Mouse (Mus musculus) lung, embryonic 14.5 days (tissue): ENCODE data around the gene Slfn4. TPM values are rescaled to one million over a fixed set of nuclear protein-coding genes. Genes with fewer than 3 reads are reported as not detected.
"Not testable (repeated sequence)": the region's sequence is repeated elsewhere in the genome, so short reads cannot be mapped to it uniquely, and the experiment has no call there.

Experiments
- ATAC-seq: fragments of 200-750 bp; cut with Nextera tagmentation; 2 replicates; pipeline ENCODE4 v1.8.0; 2017; ENCODE audit warnings: mild to moderate bottlenecking, moderate TSS enrichment, moderate library complexity; ENCODE audit not compliant: insufficient read depth
- DNase-seq: peaks from one replicate; pipeline ENCODE4 v3.0.0-alpha.2; 2015
- H3K27ac ChIP-seq: fragments of 300-500 bp; sonication (generic); 2 replicates; pipeline ENCODE4 v1.5.1; 2014; ENCODE audit warnings: low read depth, mild to moderate bottlenecking, moderate library complexity
- H3K27me3 ChIP-seq: fragments of 300-500 bp; sonication (generic); 2 replicates; pipeline ENCODE4 v1.6.1; 2014; ENCODE audit warnings: low read length, control low read depth; ENCODE audit not compliant: insufficient read depth
- H3K36me3 ChIP-seq: fragments of 300-500 bp; sonication (generic); 2 replicates; pipeline ENCODE4 v1.6.1; 2014; ENCODE audit warnings: control low read depth; ENCODE audit not compliant: insufficient read depth
- H3K4me1 ChIP-seq: fragments of 300-500 bp; sonication (generic); 2 replicates; pipeline ENCODE4 v1.6.1; 2014; ENCODE audit warnings: antibody characterized with exemption, control low read depth; ENCODE audit not compliant: insufficient read depth
- H3K4me2 ChIP-seq: fragments of 300-500 bp; sonication (generic); 2 replicates; pipeline ENCODE4 v1.6.1; 2014; ENCODE audit warnings: mild to moderate bottlenecking
- H3K4me3 ChIP-seq: fragments of 300-500 bp; sonication (generic); 2 replicates; pipeline ENCODE4 v1.5.1; 2014; ENCODE audit warnings: low read depth, low read length
- H3K9ac ChIP-seq: fragments of 300-500 bp; sonication (generic); 2 replicates; pipeline ENCODE4 v1.6.1; 2014
- H3K9me3 ChIP-seq: fragments of 300-500 bp; sonication (generic); 2 replicates; pipeline ENCODE4 v1.6.1; 2016; ENCODE audit warnings: low read depth, low read length, control low read depth
- CTCF ChIP-seq: IDR thresholded peaks from 2 replicates; pipeline ENCODE4 v1.5.1; 2016; ENCODE audit warnings: antibody characterized with exemption, low read depth
- WGBS: fragments of 180-500 bp; shearing (Covaris S2); extraction: QIAGEN DNeasy Blood & Tissue Kit; methylation state at CpG from one replicate; pipeline ENCODE4 v1.1.7; 2014; 5-methylcytosine and 5-hydroxymethylcytosine counted together
- polyA plus RNA-seq: library from polyadenylated mRNA; unstranded; fragments of >200 nt; fragmentation: Nextera tagmentation; extraction: Ambion mirVana; gene quantifications from 2 replicates; pipeline ENCODE4 v1.2.1, GENCODE M21; 2014

Slfn4 gene
- polyA plus RNA-seq: 0.08 TPM in 1 of 2 replicates, not detected in the other

DNA sequence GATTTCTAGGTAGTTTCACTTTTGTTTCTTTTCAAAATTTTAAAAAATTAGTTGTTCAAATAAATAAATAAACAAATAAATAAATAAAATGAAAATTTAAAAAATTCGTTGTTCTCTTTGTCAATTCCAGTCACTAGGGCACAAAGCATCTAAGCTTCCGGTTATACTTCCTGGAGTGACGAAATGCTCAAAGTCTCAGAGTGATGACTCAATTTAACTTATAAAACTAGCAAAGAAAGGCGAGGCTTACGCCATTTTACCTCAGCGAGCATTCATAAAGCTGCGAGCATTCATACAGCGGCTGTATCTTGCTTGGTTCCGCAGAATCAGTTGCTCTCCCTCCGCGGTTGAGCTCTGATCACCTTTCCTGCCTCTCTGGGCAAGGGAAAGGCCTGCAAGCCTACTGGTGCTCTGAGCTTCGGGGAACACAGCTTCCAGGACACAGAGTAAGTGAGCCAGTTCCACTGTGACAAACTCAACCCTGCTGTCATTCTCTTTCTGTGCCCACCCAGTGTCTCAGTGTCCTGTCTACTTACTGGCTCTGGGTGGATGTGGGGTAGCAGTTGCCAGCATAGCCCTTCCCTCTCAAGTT is at the start of gene Slfn4:
TSS of gene Slfn4 (plus strand) at position 239 of the 592 bp plus-strand sequence.
- Histone ChIP-seq H3K9ac (no peak within 1 kb of the TSS), H3K36me3 (no peaks in the 10 kb centered on the region), H3K9me3 (no peaks in the 10 kb centered on the region), H3K4me2 (no peak within 1 kb of the TSS), H3K4me1 (no peaks in the 10 kb centered on the region), H3K4me3 (no peak within 1 kb of the TSS), H3K27ac (no peak within 1 kb of the TSS), H3K27me3 (no peaks in the 10 kb centered on the region)
- ATAC-seq: no peak
- TF ChIP-seq CTCF: no peak
- WGBS: 81% methylated on average over 12 of the region's 12 CpGs
- DNase-seq: no peak

DNA sequence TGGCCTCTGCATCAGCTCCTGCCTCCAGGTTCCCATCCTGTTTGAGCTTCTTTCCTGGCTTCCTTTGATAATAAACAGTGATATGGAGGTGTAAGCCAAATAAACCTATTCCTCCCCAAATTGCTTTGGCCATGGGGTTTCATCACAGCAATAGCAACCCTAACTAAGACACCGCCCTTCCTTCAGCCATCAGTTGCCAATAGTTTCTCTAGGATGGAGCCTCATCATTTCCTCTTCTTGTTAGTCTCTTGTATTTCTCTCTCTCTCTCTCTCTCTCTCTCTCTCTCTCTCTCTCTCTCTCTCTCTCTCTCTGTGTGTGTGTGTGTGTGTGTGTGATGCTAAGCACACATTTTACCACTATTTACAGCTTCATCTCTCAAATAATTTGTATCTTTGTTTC is 49.4 kb upstream of the Slfn4 start:
- not testable (repeated sequence) for H3K27me3 ChIP-seq, H3K4me2 ChIP-seq, H3K36me3 ChIP-seq, ATAC-seq, DNase-seq, H3K4me3 ChIP-seq, H3K9me3 ChIP-seq, H3K9ac ChIP-seq, H3K27ac ChIP-seq, H3K4me1 ChIP-seq
- no CpG with 5 or more reads among the region's 1 CpGs for WGBS

DNA sequence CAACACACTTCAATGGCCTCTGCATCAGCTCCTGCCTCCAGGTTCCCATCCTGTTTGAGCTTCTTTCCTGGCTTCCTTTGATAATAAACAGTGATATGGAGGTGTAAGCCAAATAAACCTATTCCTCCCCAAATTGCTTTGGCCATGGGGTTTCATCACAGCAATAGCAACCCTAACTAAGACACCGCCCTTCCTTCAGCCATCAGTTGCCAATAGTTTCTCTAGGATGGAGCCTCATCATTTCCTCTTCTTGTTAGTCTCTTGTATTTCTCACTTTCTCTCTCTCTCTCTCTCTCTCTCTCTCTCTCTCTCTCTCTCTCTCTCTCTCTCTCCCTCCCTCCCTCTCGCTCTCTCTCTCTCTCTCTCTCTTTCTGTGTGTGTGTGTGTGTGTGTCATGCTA is 37.7 kb upstream of the Slfn4 start:
- H3K9ac ChIP-seq, H3K9me3 ChIP-seq, H3K27ac ChIP-seq, H3K4me3 ChIP-seq, H3K27me3 ChIP-seq, H3K36me3 ChIP-seq, DNase-seq, ATAC-seq, H3K4me1 ChIP-seq, H3K4me2 ChIP-seq: not testable (repeated sequence)
- 83% methylated on average over 1 of the region's 2 CpGs for WGBS

DNA sequence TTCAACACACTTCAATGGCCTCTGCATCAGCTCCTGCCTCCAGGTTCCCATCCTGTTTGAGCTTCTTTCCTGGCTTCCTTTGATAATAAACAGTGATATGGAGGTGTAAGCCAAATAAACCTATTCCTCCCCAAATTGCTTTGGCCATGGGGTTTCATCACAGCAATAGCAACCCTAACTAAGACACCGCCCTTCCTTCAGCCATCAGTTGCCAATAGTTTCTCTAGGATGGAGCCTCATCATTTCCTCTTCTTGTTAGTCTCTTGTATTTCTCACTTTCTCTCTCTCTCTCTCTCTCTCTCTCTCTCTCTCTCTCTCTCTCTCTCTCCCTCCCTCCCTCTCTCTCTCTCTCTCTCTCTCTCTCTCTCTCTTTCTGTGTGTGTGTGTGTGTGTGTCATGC is 26.0 kb upstream of the Slfn4 start:
- DNase-seq, H3K9me3 ChIP-seq, H3K27me3 ChIP-seq, H3K27ac ChIP-seq, H3K4me1 ChIP-seq, H3K4me3 ChIP-seq, H3K36me3 ChIP-seq, H3K9ac ChIP-seq, ATAC-seq, H3K4me2 ChIP-seq: not testable (repeated sequence)
- no CpG with 5 or more reads among the region's 1 CpGs for whole genome bisulfite sequencing

DNA sequence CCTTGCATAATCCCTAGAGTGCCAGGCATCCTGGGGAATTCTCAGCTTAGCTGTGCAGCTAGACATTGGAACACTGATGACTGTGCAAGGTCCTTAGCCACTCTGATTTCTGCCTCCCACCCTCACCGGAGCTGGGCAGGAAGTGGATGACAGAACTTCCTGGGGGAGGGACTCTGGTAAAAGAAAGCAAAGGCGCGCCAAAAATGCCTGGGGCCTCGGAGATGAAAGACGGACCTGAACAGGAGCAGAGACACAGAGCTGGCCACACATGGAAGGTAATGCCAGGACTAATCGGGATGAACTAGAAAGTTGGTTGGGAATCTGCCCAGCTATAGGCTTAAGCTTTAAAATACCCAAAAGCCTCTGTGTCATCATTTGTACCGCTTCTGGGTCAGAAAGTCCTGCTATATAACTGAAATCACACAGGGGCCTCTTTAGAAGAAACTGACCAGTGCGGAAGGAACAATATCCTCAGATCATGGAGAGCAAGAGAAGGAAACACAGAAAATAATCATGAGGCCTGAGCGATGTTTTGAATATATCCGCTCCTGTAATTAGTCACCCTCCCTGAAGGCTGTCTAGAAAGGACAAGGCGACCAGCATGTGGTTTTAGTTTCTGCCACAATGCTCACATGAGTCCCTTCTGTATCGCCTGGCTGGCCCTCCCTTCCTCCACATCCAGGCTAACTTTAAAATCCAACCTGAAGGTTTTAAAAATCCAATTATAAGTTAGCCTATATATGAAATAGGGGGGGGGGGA is 16.3 kb downstream of the Slfn4 start, which contains the start of gene Slfn3:
TSS of gene Slfn3 (plus strand) at position 197 of the 760 bp plus-strand sequence.
- WGBS: 71% methylated on average over 12 of the region's 12 CpGs
- Histone ChIP-seq H3K27me3 (no peaks in the 10 kb centered on the region), H3K9ac (no peak within 1 kb of the TSS), H3K4me2 (peak within 1 kb of the TSS; percentile 35), H3K9me3 (no peaks in the 10 kb centered on the region), H3K27ac (no peak within 1 kb of the TSS), H3K4me3 (no peak within 1 kb of the TSS), H3K4me1 (no peaks in the 10 kb centered on the region), H3K36me3 (no peaks in the 10 kb centered on the region)
- ATAC-seq (no peak; the same call in 1 of the 2 replicates), DNase-seq (peak; percentile 11)
- no peak for TF ChIP-seq CTCF

DNA sequence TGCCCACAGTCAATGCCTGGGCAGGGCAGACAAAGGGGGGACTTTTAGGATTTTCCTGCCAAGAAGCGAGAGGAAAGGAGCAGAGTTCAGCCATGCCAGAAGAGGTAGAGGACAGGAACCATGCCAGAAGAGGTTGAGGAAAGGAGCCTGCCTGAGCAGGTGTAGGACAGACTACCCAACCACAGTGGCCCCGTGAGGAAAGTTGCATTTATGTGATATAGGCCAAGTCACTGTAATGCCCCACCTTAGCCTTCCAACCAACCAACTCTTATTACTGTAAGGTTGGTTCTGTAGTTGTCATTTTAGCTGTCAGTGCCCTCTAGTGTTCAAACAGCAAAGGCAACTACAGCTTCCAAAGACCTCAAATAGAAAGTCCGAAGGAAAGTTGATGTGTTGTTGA is 17.0 kb downstream of the Slfn4 start:
- no peak overlapping the region for H3K9ac ChIP-seq
- peak overlapping the region; percentile 35 for H3K4me2 ChIP-seq
- H3K9me3 ChIP-seq: no peaks in the 10 kb centered on the region
- H3K4me1 ChIP-seq: no peaks in the 10 kb centered on the region
- H3K4me3 ChIP-seq: no peak overlapping the region
- no peaks in the 10 kb centered on the region for H3K27me3 ChIP-seq
- TF ChIP-seq CTCF: peak; percentile 65
- no peak overlapping the region for H3K27ac ChIP-seq
- 60% methylated on average over 3 of the region's 3 CpGs for WGBS
- H3K36me3 ChIP-seq: no peaks in the 10 kb centered on the region
- no peak for ATAC-seq
- peak; percentile 62 for DNase-seq

DNA sequence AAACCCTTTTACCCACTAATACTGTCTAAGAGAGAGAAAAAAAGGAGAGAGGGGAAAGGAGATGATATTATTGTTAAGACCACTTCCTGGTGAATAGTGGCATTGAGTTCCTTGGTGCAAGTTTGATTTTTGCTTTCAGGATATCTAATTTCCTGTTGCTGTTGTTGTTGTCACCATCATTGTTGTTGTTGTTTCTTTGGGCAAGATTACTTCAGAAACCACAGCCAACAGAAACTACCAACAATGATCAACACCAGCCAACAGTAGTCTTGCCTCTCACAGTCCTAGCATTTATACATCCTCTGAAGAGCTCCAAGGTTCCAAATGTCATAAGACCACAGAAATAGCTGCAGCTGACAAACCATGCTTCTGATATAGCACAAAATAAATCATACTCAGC is 30.0 kb downstream of the Slfn4 start:
- Histone ChIP-seq H3K9ac (no peak overlapping the region), H3K27me3 (no peaks in the 10 kb centered on the region), H3K9me3 (no peaks in the 10 kb centered on the region), H3K4me1 (no peaks in the 10 kb centered on the region), H3K36me3 (no peaks in the 10 kb centered on the region), H3K27ac (no peak overlapping the region), H3K4me3 (no peak overlapping the region), H3K4me2 (no peak overlapping the region)
- no peak for TF ChIP-seq CTCF
- ATAC-seq: no peak
- DNase-seq: no peak
